Mouse (Mus musculus) left cerebral cortex, postnatal 10 days (tissue): ENCODE results near the gene Enox1. TPM values are rescaled to one million over a fixed set of nuclear protein-coding genes. Genes with fewer than 3 reads are reported as not detected.

ENCODE experiments used
- DNase-seq, 2 experiments: peaks; one replicate each; pipeline ENCODE4 v3.0.0; 2021 to 2022; ENCODE audit warnings: low spot score in 2 of 2, mixed read lengths in 1 of 2; ENCODE audit errors: extremely low spot score in 1 of 2
- intact Hi-C: fragments of 180-260 bp; cut with DNase I; formaldehyde crosslinking; loops from one replicate; pipeline ENCODE4 v1.15.1; 2025
- total RNA-seq, 2 experiments: library from RNA; stranded (reverse); gene quantifications; 2 replicates each; pipeline ENCODE4 v1.2.3; 2021

The Enox1 gene
- total RNA-seq, 2 experiments from 2014 or later: 53.0 to 54.1 TPM

DNA sequence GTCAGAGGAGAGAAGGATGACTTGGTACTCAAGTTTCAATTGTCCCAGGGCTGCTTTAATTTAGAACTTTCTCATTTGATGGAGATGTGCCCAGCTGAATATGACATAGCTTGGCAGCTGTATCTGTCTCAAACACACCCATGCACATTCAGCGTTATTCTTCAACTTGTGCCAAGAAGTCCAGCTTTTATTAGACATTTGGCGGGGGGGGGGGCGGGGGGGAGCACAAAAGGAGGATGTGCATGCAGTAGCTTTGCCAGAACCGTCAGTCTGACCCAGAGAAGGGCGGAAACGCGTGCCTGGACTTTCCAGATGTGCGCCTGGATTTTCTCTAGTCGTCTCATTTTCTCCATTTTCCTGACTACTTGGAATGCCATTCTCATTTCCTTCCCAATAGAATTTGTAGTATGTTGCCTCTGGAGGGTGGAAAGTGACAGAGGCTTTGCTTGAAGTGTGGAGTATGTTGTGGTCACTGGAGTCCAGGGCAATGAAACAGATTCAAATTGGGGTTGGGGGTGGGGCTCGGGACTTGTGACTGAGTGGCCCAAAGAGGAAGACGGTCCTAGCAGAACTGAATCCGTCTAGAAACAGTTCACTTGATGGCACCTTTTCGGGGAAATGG is 24.3 kb downstream of the Enox1 start:
- intact Hi-C loops: no loop called here
- DNase-seq: no peak

DNA sequence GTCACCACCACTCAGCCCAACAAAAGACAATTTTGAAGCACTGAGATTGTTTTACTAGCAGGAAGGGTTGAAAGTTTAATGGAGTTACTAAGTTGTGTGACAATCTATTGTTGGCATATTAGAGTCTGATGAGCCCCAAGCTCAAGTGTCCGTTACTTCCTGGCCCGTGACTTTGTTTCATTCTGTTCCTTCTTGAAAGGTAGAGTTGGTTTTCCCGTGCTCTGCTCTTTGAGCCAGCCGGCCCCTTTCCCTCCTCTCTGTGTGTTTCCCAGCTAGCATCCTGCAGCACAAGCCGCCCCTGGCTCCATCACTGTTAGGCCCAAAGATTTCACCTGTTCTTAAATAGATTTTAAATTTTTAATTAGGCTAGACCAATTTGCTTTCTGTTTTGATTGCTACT is 26.9 kb downstream of the Enox1 start:
- DNase-seq: no peak
- intact Hi-C loops: no loop called here

DNA sequence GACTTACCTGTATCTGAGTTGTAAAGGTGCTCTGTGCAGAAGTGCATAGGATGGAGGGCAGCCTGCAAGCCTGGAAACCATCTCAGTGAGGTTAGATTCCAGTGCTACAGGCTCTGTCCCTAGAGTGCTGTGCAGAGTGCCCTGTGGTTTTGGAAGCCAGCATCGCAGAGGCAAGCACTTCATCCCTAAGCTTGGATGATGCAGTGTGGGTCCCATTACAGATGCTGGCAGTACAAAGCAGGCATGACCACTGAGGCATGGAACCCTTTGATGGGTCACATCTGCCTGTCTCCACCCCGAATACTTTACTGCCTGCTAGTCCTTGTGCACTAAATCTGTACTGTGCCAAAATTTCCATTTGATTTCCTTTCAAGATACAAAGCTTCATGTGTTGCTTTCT is 33.6 kb downstream of the Enox1 start:
- DNase-seq: no peak
- intact Hi-C loops: no loop called here

DNA sequence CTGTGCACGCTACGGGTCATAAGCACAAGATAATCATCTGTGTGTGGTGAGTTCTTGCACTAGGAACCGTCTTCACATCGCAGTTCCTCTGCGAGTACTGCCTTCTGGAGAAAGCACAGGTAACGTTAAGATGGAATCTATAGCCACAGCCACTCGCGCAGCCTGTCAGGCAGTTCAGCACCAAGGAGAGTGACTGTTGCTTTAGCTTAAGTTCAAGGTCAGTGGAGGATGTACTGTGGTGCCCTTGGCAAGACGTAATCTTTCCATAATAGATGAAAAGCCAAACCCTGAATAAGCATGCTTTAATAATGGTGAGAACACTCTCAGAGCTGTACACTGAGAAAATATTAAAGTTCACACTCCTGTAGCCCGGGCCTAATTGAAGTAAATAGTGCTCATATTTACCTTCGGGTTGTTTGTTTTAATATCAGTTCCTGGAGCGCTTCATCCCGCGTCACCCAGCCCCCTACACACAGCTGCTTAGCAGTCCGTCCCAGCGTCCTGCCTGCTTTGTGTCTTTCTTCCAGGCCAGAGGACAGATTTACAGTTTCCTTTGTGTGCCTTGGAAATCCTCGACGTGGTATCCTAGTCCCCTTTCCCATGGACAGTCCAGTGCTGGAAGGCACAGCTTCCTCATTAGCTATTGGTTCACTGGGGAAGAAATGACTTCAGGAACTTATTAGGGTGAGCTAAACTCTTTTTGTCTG is 38.9 kb downstream of the Enox1 start:
- DNase-seq: no peak
- intact Hi-C loops: no loop called here

DNA sequence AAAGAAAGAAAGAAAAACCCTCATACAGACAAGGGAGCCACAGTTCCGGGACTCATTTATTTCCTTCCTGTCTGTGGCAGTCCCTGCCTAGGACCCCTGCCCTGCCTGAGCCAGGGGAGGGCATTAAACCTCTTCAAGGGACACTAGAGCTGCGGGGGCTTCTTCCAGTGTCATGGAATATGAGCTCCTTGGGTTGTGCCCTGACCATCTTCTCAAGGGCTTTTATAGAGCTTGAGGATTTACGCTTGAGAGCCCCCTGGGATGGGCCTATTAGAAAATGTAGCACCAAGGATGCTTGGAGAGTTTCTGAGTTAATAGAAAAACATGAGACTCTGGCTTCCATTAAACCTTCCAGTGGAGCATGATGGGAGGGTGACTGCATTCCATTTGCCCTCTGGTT is 39.7 kb downstream of the Enox1 start:
- no peak for DNase-seq
- intact Hi-C loops: no loop called here

DNA sequence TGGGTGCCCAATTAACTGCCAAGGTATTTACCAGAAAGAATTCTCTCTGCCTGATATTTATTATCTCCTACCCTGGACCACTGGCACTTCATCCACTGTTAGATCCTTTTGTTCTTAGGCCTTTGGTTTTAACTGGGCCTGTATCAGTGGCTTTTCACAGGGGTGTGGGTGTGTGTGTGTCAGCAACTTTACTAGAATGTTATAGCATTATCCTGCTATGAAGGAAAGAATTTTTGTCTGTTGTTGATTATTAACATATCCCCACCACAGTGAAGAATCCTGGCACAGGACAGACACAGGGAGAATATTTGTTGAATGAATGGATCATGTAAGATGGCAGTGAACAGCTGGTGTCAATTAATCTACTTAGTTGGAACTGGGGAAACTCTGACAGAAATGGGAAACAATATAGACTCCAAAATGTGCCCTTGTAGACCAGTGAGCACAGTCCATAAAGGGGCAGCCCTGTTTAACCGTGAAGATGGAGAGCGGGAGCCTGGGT is 40.9 kb downstream of the Enox1 start:
- intact Hi-C loops: no loop called here
- no peak for DNase-seq

DNA sequence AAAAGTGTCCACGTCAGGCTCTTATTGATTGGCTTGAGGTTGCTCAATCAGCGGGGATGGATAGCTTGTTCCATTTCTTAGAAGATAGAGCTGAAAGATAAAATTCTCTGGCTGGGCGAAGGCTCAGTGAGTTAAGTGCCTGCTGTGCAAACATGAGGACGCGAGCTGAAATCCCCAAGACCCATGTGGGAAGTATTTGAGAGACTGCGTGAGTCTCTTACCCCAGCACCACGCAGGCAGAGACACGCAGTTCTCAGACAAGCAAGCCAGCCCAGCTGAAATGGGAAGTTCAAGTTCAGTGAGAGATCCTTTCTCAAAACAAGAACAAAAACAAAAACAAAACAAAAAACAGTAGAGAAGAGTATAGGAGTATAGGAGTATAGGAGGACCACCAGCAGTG is 54.3 kb downstream of the Enox1 start:
- intact Hi-C loops: no loop called here
- no peak for DNase-seq

DNA sequence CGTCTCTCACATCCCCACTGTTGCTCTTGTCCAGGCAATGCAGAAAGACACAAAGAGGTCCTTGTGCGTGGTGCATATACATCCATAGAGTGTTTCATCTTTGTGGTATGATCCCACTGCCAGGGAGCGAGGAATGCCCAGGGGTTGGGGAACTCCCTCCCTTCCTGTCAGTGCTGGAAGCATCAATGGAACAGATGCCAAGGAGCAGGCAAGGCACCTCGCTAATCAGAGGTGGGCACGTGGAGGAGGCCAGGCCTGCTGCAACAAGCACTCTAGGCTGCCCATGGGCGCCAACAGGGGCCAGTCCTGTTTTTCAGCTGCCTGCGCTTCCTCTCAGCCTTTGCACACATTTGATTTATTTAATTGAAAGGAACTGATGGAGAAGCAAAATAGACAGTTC is 56.6 kb downstream of the Enox1 start:
- DNase-seq: no peak
- intact Hi-C loops: no loop called here

DNA sequence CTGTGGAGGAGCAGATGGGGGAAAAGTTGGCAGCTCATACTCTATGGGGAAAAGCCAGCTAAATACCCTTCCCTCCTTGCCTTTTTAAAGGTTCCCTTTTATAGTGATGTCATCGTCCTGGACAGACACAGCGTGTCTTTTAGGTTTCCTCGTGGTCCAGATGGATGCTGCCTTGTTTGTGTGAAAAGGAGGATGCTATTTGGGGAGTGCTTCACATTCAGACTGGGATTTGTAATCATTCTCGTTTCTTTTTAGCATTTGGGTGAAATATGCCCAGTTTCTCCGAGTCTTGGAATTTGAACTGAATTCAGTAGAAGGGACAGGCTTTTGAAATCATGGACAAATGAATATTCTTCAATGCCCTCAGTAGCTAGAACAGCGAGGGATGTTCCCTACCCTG is 58.3 kb downstream of the Enox1 start:
- peak in 1 of 2 experiments; percentile 48 for DNase-seq
- intact Hi-C loops: no loop called here

DNA sequence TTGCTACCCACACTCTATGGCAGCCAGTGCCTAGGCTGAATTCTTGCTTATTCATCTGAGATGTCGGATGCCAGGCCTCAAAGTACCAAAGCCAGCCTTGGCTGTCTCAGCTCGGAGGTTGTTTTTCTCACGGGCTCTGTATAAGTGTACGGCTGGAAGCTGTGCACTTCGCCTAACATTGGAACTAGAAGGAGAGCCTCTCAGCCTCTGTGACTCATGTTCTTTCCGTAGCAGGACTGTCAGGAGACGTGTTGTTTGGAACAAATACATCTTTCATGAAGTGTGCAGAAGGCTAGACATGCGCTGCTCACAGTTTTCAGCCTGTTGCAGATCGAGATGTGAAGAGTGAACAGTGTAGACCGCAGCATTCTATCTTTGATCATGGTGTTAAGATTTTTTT is 68.8 kb downstream of the Enox1 start:
- peak in 1 of 2 experiments; percentile 13 for DNase-seq
- intact Hi-C loops: no loop called here

DNA sequence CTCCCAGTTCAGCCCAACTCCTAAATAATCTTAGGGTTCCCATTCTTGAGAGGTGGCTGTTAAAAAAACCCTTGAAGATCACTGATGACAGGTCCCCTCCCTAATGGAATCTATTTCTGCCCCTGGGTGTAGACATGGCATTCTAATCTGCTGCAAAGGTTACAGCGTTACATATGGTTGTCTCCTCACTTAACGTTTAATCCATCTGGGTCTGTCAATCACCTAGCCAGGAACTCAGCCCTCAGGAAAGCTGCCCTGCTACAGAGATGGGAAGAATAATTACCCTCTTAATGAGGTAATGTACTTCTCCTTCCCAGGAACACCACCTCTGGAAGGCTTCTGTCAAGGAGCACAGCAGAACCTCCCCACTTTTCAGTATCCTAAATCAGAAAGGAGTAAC is 82.2 kb downstream of the Enox1 start:
- intact Hi-C loops: no loop called here
- no peak for DNase-seq

DNA sequence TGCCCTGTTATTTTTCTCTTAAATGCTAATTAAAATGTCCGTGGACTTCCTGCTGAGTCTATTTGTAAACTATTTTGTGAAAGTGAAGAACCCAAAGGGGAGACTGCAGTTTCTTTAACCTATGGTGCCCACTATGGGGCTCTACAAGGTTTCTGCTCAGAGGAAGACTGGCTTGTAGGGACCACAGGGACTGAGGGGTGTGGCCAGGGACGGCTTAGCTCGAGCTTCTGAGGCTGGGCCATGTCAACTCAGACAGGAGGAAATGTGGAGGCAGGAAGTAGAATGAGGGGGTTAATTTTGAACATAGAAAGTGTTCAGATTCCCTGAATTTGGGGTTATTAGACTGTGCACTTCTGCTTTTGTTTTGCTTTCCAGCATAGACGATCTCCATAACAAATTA is 82.8 kb downstream of the Enox1 start:
- intact Hi-C loops: no loop called here

DNA sequence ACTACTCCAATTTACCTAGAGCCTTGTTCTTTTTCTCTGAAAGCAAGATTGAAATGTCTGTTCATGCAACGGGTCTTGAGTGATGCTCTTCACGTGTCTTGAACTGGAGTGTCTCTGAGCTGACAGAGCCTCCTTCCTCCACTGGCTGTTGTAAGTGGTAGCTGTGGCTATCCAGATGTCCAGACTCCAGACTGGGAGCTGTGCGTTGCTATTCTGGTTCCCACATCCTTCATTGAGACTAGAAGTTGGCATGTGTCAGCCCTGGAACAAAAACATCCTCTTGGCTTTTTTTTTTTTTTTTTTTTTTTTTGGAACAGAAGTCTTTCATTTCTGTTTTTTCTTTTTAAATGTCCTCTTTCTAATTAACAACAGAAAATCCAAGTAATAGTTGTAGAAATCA is 90.4 kb downstream of the Enox1 start:
- no peak for DNase-seq
- intact Hi-C loops: no loop called here

More for the DNA sequence above, 82.8 kb downstream of the Enox1 start:
- no peak for DNase-seq

DNA sequence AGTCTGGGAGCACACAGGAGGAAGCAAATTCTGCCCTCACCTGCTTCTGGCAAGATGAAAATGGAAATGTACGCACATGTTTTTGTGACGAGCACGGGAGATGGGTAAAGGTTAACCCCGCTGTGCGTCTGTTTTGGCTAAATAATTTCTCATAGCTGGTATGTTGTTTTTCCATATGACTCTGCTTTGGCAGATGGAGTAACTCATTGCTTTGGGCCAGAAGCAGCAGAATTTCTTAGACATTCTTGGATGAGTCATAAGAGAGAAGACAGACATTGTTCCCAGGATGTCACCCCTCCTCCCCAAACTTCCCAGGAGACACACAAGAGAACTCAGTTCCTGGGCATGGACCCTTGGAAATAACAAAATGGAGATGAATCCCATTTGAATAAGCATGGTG is 91.9 kb downstream of the Enox1 start:
- intact Hi-C loops: no loop called here
- no peak for DNase-seq

DNA sequence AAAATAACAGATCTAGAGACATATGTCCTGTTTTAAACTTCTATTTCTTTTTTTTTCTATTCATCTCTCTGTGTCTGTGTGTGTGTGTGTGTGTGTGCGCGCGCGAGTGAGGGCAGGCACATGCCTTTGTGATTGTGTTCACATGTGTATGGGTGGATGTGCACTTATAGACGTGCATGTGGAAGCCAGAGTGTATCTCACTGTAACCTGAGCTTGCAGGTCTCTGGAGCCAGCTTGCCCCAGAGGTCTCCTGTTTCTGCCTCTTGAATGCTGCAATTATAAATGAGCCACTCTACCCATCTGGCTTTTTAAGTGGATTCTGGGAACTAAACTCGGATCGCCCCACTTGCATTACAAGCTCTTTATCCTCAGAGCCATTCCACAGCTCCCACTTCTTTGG is 92.4 kb downstream of the Enox1 start:
- intact Hi-C loops: no loop called here
- DNase-seq: no peak

DNA sequence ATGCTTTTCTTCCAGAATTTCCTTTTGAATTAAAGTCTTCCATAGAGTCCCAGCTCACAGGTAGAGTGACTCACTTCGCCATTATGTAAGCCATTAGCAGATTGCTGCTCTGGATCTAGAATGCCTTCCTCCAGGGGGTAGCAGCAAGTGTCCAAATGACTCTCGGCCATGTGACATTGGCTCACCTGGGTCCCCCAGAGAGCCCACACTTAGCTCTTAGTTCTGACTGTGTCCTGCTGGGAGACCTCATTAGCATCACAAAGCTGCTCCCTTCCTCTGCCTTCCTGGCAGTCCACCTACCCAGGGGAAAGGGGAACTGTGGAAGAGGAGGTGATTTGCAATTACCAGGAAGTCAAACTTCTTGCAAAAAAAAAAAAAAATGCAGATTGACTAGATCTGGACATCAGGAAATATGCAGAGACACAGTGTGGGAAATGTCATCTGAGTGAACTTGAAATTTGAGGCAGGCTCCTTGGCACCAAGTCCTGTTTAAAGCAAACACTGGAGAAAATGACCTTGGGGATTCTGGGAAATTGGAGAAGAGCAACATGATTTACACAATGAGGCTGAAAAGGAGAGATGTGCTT is 94.2 kb downstream of the Enox1 start:
- DNase-seq: no peak
- intact Hi-C loops: no loop called here

DNA sequence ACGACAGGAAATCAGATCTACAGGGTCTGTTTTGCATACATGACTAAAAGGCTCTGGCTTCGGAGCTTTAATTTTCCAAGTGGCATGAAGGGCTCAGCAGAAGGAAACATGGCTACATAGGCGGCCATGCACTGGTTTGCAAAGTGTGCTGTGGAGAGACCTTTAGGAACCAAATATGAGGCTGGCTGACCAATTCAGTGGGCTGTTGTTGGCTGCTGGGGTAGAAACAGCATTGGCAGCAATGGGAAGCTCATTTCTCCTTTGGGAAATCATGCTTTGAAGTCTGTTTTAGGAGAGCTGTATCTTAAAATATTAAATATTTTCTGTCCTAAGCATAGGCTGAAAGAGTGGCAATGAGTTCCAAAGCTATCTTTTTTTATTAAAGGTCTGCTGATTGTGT is 98.6 kb downstream of the Enox1 start:
- intact Hi-C loops: no loop called here
- no peak for DNase-seq

DNA sequence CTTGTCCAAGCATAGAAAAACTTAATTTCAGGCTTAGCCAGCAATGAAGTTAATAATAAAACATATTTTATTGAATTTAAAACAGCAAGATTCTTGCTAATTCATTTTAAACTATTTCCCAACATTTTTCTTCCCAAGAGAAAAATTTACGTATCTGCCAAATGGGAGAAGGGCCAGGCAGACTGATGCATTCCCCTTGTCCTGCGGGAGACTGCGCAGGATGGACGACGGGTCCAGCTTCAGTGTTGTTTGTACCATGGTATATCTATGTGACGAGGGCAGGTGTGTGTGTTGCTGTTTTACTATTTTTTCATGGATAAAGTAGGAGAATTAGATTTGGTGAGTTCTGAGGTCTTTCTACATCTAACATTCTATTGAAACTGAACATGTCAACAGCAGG is 99.1 kb downstream of the Enox1 start:
- intact Hi-C loops: no loop called here
- DNase-seq: no peak

DNA sequence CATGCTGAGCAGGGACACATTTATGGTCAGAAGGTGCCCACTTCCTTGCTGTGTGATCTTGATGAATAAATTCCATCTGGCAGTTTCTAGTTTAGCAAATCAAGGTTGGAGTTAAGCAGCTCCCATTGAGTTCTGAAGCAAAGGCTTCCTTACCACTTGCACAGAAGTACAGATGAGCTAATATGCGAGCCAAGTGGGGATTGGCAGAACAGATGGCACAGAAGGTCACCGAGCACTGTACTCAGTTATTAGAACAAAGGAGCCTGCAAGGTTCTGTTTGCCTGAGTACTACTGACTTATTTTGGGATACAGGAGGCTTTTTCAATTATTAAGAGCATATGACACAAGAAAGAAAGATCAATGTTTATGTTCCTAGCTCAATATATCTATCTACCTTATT is 100.4 kb downstream of the Enox1 start:
- no peak for DNase-seq
- intact Hi-C loops: no loop called here

DNA sequence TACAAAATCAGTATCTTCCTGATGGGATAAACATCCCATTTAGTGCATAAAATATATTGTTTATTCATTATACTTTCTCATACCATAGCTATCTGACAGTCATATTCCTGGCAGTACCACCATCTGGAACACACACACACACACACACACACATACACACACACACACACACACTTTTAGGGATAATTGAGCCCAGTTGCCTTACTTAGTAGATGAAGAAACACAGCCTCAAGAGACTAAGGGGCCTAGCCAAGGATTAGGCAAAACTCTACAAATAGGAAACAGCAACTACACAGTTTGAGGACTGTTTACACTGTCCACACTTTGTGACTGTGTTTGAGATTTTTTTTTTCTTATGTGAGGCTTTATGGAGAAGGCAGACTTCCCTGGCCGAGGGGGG is 100.9 kb downstream of the Enox1 start:
- intact Hi-C loops: no loop called here
- DNase-seq: no peak
